Mouse (Mus musculus) olfactory bulb, adult 2 months (tissue): ENCODE data around the gene Slx1b.

Experiments
- CTCF ChIP-seq: fragments of 200-500 bp; IDR thresholded peaks from 2 replicates; pipeline ENCODE4 v1.5.1; 2012; ENCODE audit warnings: low read depth, mild to moderate bottlenecking, low read length, moderate library complexity; ENCODE audit not compliant: insufficient read depth
- POLR2A ChIP-seq: fragments of 200-500 bp; IDR thresholded peaks from 2 replicates; pipeline ENCODE4 v1.6.1; 2012; ENCODE audit warnings: mild to moderate bottlenecking, low read depth, low read length, moderate library complexity; ENCODE audit not compliant: insufficient read depth

DNA sequence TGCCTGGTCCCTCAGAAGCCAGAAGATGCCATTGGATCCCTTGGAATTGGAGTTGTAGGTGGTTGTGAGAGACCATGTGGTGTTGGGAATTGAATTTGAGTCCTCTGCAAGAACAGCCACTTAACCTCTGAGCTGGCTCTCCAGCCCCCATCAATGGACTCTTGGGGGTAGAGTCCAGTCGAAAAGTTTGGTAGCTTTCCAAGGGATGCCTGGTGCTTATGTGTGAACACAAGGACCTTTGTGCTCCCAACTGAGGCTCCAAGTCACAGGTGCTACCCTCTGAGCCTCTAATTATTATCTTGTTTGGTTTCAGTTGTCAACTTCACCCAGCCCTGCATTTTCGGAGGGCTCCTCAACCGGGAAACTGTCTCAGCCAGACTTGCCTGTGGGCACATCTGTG lies 4.8 kb downstream of the Slx1b start:
- TF ChIP-seq CTCF (no peak), POLR2A (no peak)
